Mouse (Mus musculus) MEL (cell line): ENCODE results near the gene Bco1. TPM values are rescaled to one million over a fixed set of nuclear protein-coding genes. Genes with fewer than 3 reads are reported as not detected.
A peak's percentile ranks its signal among the peaks of the same experiment; 100 is the strongest.

ENCODE experiments used
- DNase-seq: peaks from one replicate; pipeline ENCODE4 v3.0.0; 2011; ENCODE audit warnings: low read depth, low spot score
- H3K27ac ChIP-seq: 2 replicates; pipeline ENCODE4 v1.5.1; 2012; ENCODE audit warnings: low read depth, mild to moderate bottlenecking, control low read depth, low read length, moderate library complexity; ENCODE audit not compliant: control insufficient read depth
- H3K27me3 ChIP-seq, 2 experiments: fragments of 150-350 bp in 1 of 2; sonication (generic) in 1 of 2; 2 replicates each; pipeline ENCODE4 v1.6.1; 2012; ENCODE audit warnings: low read length in 2 of 2, mild to moderate bottlenecking in 2 of 2, improper control_type of control experiment in 1 of 2, moderate library complexity in 1 of 2; ENCODE audit not compliant: insufficient read depth in 2 of 2, control insufficient read depth in 1 of 2
- H3K36me3 ChIP-seq, 2 experiments: 2 replicates each; pipeline ENCODE4 v1.6.1; 2012 to 2014; ENCODE audit warnings: low read length in 2 of 2, improper control_type of control experiment in 1 of 2, inconsistent platforms in 1 of 2, mild to moderate bottlenecking in 1 of 2; ENCODE audit not compliant: insufficient read depth in 2 of 2, control insufficient read depth in 1 of 2
- H3K4me1 ChIP-seq, 2 experiments: fragments of 150-350 bp in 1 of 2; sonication (generic) in 1 of 2; 2 replicates each; pipeline ENCODE4 v1.6.1; 2012; ENCODE audit warnings: low read length in 2 of 2, improper control_type of control experiment in 1 of 2, mild to moderate bottlenecking in 1 of 2; ENCODE audit not compliant: insufficient read depth in 2 of 2, control insufficient read depth in 1 of 2
- H3K4me3 ChIP-seq, 2 experiments: fragments of 150-350 bp in 1 of 2; sonication (generic) in 1 of 2; 2 replicates each; pipeline ENCODE4 v1.5.1; 2012; ENCODE audit warnings: low read depth in 2 of 2, low read length in 2 of 2, mild to moderate bottlenecking in 2 of 2, moderate library complexity in 2 of 2, control low read depth in 1 of 2, improper control_type of control experiment in 1 of 2; ENCODE audit not compliant: control insufficient read depth in 1 of 2, insufficient read depth in 1 of 2
- H3K79me2 ChIP-seq: 2 replicates; pipeline ENCODE4 v1.6.1; 2012; ENCODE audit warnings: mild to moderate bottlenecking, low read length, moderate library complexity; ENCODE audit not compliant: control insufficient read depth, poor library complexity, insufficient read depth
- H3K9ac ChIP-seq: 2 replicates; pipeline ENCODE4 v1.6.1; 2012; ENCODE audit warnings: low read depth, mild to moderate bottlenecking, control low read depth, low read length, moderate library complexity; ENCODE audit not compliant: control insufficient read depth, poor library complexity, severe bottlenecking
- H3K9me3 ChIP-seq: fragments of 150-350 bp; sonication (generic); replicated peaks from 2 replicates; pipeline ENCODE4 v1.6.1; 2012; ENCODE audit warnings: mild to moderate bottlenecking, low read length, improper control_type of control experiment, moderate library complexity; ENCODE audit not compliant: insufficient read depth
- CTCF ChIP-seq, 3 experiments: IDR thresholded peaks in 2 of 3; conservative IDR thresholded peaks in 1 of 3; 2 replicates each; pipeline ENCODE4 v1.5.1; 2011 to 2012; ENCODE audit warnings: low read length in 3 of 3, low read depth in 2 of 3, mild to moderate bottlenecking in 2 of 3, improper control_type of control experiment in 1 of 3, inconsistent platforms in 1 of 3, mixed read lengths in 1 of 3, moderate library complexity in 1 of 3; ENCODE audit not compliant: control insufficient read depth in 1 of 3, insufficient read depth in 1 of 3, poor library complexity in 1 of 3, severe bottlenecking in 1 of 3
- JUND ChIP-seq: IDR thresholded peaks from 2 replicates; pipeline ENCODE4 v1.6.1; 2011; ENCODE audit warnings: low read depth, mild to moderate bottlenecking, improper control_type of control experiment, low read length
- KAT2A ChIP-seq: conservative IDR thresholded peaks from 2 replicates; pipeline ENCODE4 v1.6.1; 2012; ENCODE audit warnings: low read depth, low read length, improper control_type of control experiment, inconsistent platforms
- MAZ ChIP-seq: IDR thresholded peaks from 2 replicates; pipeline ENCODE4 v1.6.1; 2012; ENCODE audit warnings: low read depth, mild to moderate bottlenecking, inconsistent platforms, low read length, improper control_type of control experiment
- MYB ChIP-seq: IDR thresholded peaks from 2 replicates; pipeline ENCODE4 v1.6.1; 2011; ENCODE audit warnings: mild to moderate bottlenecking, low read depth, low read length, improper control_type of control experiment
- RAD21 ChIP-seq: IDR thresholded peaks from 2 replicates; pipeline ENCODE4 v1.6.1; 2011; ENCODE audit warnings: mild to moderate bottlenecking, low read depth, low read length, improper control_type of control experiment
- SMC3 ChIP-seq: IDR thresholded peaks from 2 replicates; pipeline ENCODE4 v1.6.1; 2011; ENCODE audit warnings: low read depth, low read length, improper control_type of control experiment
- TAL1 ChIP-seq: IDR thresholded peaks from 2 replicates; pipeline ENCODE4 v1.6.1; 2012; ENCODE audit warnings: mild to moderate bottlenecking, inconsistent platforms, low read length, moderate library complexity, mixed read lengths
- TBP ChIP-seq: IDR thresholded peaks from 2 replicates; pipeline ENCODE4 v1.8.0; 2011; ENCODE audit warnings: low read depth, low read length, improper control_type of control experiment
- ZKSCAN1 ChIP-seq: IDR thresholded peaks from 2 replicates; pipeline ENCODE4 v1.6.1; 2012; ENCODE audit warnings: low read depth, mild to moderate bottlenecking, inconsistent platforms, low read length, improper control_type of control experiment, moderate library complexity
- polyA plus RNA-seq, 2 experiments: library from polyadenylated mRNA; stranded (reverse) in 1 of 2; unstranded in 1 of 2; fragments of >175 nt in 1 of 2; fragments of >200 nt in 1 of 2; gene quantifications; 2 replicates each; pipeline versions ENCODE4 v1.2.1 to v1.2.4; 2012; ENCODE audit warnings: low replicate concordance in 2 of 2, low read depth in 1 of 2; ENCODE audit not compliant: insufficient read length in 2 of 2, insufficient read depth in 1 of 2, missing spikeins in 1 of 2
- total RNA-seq: library from RNA; depleted of rRNA; stranded (reverse); fragments of 300-350 nt; gene quantifications from 2 replicates; pipeline ENCODE4 v1.2.3, GENCODE M21; 2012; rRNA removed

Bco1 gene
- total and polyA plus RNA-seq, 3 experiments, result 0.70 to 1.2 TPM; not detected in 1

DNA sequence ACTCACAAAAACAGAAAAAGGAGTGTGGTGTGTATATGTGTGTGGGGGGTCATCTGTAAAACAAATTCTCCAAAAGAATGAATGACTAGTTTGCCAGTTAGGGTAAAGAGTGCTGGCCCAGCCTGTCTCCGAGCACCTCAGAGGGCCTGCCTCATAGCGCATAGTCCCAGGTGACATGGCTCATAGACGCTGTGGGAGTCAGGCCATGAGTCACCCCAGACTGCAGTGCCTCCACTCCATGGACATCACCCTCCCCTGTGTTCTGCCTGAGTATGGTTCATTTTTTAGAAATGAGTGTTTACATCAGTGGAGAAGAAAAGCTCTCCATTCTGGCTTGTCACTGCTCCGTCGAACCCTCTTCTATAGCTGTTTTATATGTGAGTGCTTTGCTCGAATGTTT, 83.0 kb downstream of the Bco1 start:
- H3K27me3 ChIP-seq, result no peaks in the 10 kb centered on the region
- TF ChIP-seq ZKSCAN1, result no peak
- TF ChIP-seq TAL1, result no peak
- no peaks in the 10 kb centered on the region for H3K79me2 ChIP-seq
- no peak overlapping the region for H3K9ac ChIP-seq
- no peak overlapping the region for H3K27ac ChIP-seq
- H3K4me3 ChIP-seq, result no peak overlapping the region
- no peak for DNase-seq
- no peaks in the 10 kb centered on the region for H3K4me1 ChIP-seq
- no peaks in the 10 kb centered on the region for H3K9me3 ChIP-seq
- H3K36me3 ChIP-seq, result no peaks in the 10 kb centered on the region; a peak in 1 of 4 replicates

DNA sequence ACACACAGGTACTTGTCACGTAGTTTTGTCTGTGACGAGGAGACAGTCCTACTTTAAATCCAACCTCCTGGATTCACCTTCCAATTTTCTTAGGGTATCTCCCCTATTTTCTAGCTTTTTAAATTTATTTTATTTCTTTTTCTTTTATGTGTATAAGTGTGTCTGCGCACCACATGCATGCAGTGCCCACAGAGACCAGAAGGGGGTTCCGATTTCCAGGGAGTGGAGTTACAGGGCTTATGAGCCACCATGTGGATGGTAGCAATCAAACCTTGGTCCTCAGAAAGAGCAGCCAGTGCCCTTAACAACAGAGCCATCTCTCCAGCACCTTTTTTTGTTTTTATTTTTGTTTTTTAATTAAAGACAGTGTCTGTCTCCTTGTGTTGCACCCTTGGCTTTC, 87.1 kb downstream of the Bco1 start:
- no peaks in the 10 kb centered on the region for H3K4me1 ChIP-seq
- peaks cover 0 to 8% of the 10 kb centered on the region in 2 experiments; a peak in 2 of 4 replicates for H3K36me3 ChIP-seq
- no peaks in the 10 kb centered on the region for H3K27me3 ChIP-seq
- DNase-seq, result peak; percentile 46
- H3K9ac ChIP-seq, result no peak overlapping the region
- no peaks in the 10 kb centered on the region for H3K9me3 ChIP-seq
- no peak overlapping the region for H3K4me3 ChIP-seq
- TF ChIP-seq MAZ (no peak), JUND (no peak), CTCF (IDR thresholded peaks at IDR 0.05 in 2 of 3, conservative IDR thresholded peaks at IDR 0.05 in 1 of 3; ENCODE audit: control insufficient read depth in 1 of 3, insufficient read depth in 1 of 3, low read depth in 2 of 3, low read length in 3 of 3, poor library complexity in 1 of 3, severe bottlenecking in 1 of 3) (peak; percentile 31 to 60 (median 35)), MYB (no peak), TBP (no peak), RAD21 (peak; percentile 34), KAT2A (no peak), TAL1 (no peak), SMC3 (peak; percentile 42)
- no peak overlapping the region for H3K27ac ChIP-seq
- H3K79me2 ChIP-seq, result no peaks in the 10 kb centered on the region

Other genes starting within 250 kb of the Bco1 start
- 60.2 and 65.4 TPM in 2 replicates for gene Cmc2, start 174.4 kb upstream of the Bco1 start, total RNA-seq
- gene Cmc2, start 174.4 kb upstream of the Bco1 start, polyA plus RNA-seq, result 100 to 1,000 TPM in 1 of 2 experiments, not detected in 1; 111 TPM
- gene Cenpn, start 174.1 kb upstream of the Bco1 start, total RNA-seq, result 39.6 and 41.8 TPM in 2 replicates
- 10 to 100 TPM in 1 of 2 experiments, not detected in 1; 59.5 TPM for gene Cenpn, start 174.1 kb upstream of the Bco1 start, polyA plus RNA-seq
- gene Atmin, start 152.5 kb upstream of the Bco1 start, total RNA-seq, result 17.3 and 19.7 TPM in 2 replicates
- gene Atmin, start 152.5 kb upstream of the Bco1 start, polyA plus RNA-seq, result 10 to 100 TPM in 1 of 2 experiments, not detected in 1; 34.5 TPM
- gene 1700030J22Rik, start 116.9 kb upstream of the Bco1 start, total RNA-seq, result 0.15 and 0.16 TPM in 2 replicates
- gene 1700030J22Rik, start 116.9 kb upstream of the Bco1 start, polyA plus RNA-seq, result under 1 TPM in 1 of 2 experiments, not detected in 1; 0.38 TPM
- 118 and 137 TPM in 2 replicates for gene Gcsh, start 102.3 kb upstream of the Bco1 start, total RNA-seq
- 10 to 100 TPM in 1 of 2 experiments, not detected in 1; 77.1 TPM for gene Gcsh, start 102.3 kb upstream of the Bco1 start, polyA plus RNA-seq
- gene Pkd1l2, start 13.4 kb upstream of the Bco1 start, total RNA-seq, result 0.92 and 1.5 TPM in 2 replicates
- under 1 TPM in 1 of 2 experiments, not detected in 1; 0.86 TPM for gene Pkd1l2, start 13.4 kb upstream of the Bco1 start, polyA plus RNA-seq
- 8.2 and 8.7 TPM in 2 replicates for gene Gan, start 62.3 kb downstream of the Bco1 start, total RNA-seq
- 1 to 10 TPM in 1 of 2 experiments, not detected in 1; 5.6 TPM for gene Gan, start 62.3 kb downstream of the Bco1 start, polyA plus RNA-seq
- 17.0 and 20.8 TPM in 2 replicates for gene Cmip, start 161.2 kb downstream of the Bco1 start, total RNA-seq
- 10 to 100 TPM in 1 of 2 experiments, not detected in 1; 71.8 TPM for gene Cmip, start 161.2 kb downstream of the Bco1 start, polyA plus RNA-seq